Mouse (Mus musculus) embryo, embryonic 11 days (tissue): ENCODE results near the gene Zfp719.

Experiments
- DNase-seq: peaks from one replicate; pipeline ENCODE4 v3.0.0-alpha.2; 2015

Zfp719 gene

GRCm38 (mm10) chr7:43579440-43580171 is at the start of gene Zfp719:
Zfp719 (plus strand) TSS chr7:43579610.
- DNase-seq, result peak; percentile 94

GRCm38 (mm10) chr7:43530216-43530785 is 49.1 kb upstream of the Zfp719 start:
- no peak for DNase-seq

GRCm38 (mm10) chr7:43532936-43533505 is 46.4 kb upstream of the Zfp719 start:
- DNase-seq, result no peak

GRCm38 (mm10) chr7:43538524-43538923 is 40.9 kb upstream of the Zfp719 start:
- DNase-seq, result no peak

- no peak for DNase-seq
Observed at GRCm38 (mm10) chr7:43544225-43544977, 35.0 kb upstream of the Zfp719 start, which contains the start of gene Cd33. Cd33 (minus strand) TSS chr7:43544428.

GRCm38 (mm10) chr7:43545656-43546545 is 33.5 kb upstream of the Zfp719 start:
- DNase-seq, result no peak

GRCm38 (mm10) chr7:43547666-43548065 is 31.7 kb upstream of the Zfp719 start:
- no peak for DNase-seq

- no peak for DNase-seq
Observed at GRCm38 (mm10) chr7:43548206-43548605, 31.2 kb upstream of the Zfp719 start.

- no peak for DNase-seq
Observed at GRCm38 (mm10) chr7:43553153-43553552, 26.3 kb upstream of the Zfp719 start.

GRCm38 (mm10) chr7:43554550-43554949 is 24.9 kb upstream of the Zfp719 start:
- peak; percentile 11 for DNase-seq

- DNase-seq, result no peak
Observed at GRCm38 (mm10) chr7:43555351-43555750, 24.1 kb upstream of the Zfp719 start.

- no peak for DNase-seq
Observed at GRCm38 (mm10) chr7:43556901-43557300, 22.5 kb upstream of the Zfp719 start.

- DNase-seq, result peak; percentile 94
Observed at GRCm38 (mm10) chr7:43562006-43562633, 17.3 kb upstream of the Zfp719 start, which contains the start of gene Zfp658. Zfp658 (plus strand) TSS chr7:43562256.

GRCm38 (mm10) chr7:43562651-43563070 is 16.7 kb upstream of the Zfp719 start:
- DNase-seq, result peak; percentile 52

GRCm38 (mm10) chr7:43563300-43563699 is 16.1 kb upstream of the Zfp719 start:
- no peak for DNase-seq

- DNase-seq, result no peak
Observed at GRCm38 (mm10) chr7:43571216-43571615, 8.2 kb upstream of the Zfp719 start.

- no peak for DNase-seq
Observed at GRCm38 (mm10) chr7:43580526-43580925, 1.1 kb downstream of the Zfp719 start.

GRCm38 (mm10) chr7:43584790-43585189 is 5.4 kb downstream of the Zfp719 start:
- no peak for DNase-seq

- peak; percentile 37 for DNase-seq
Observed at GRCm38 (mm10) chr7:43601884-43602283, 22.5 kb downstream of the Zfp719 start.

- peak; percentile 89 for DNase-seq
Observed at GRCm38 (mm10) chr7:43606896-43607742, 27.7 kb downstream of the Zfp719 start, which contains the start of gene Zfp819. Zfp819 (plus strand) TSS chr7:43607169.
